Mouse (Mus musculus): ENCODE measurements around the gene Rbl1. TPM values are rescaled to one million over a fixed set of nuclear protein-coding genes. Genes with fewer than 3 reads are reported as not detected.
"Not testable (repeated sequence)": the region's sequence is repeated elsewhere in the genome, so short reads cannot be mapped to it uniquely, and the experiment has no call there.

The Rbl1 gene
- polyA plus RNA-seq, 2 experiments, result 14.4 to 19.8 TPM

GRCm38 (mm10) chr2:157172984-157173383 is 31.4 kb downstream of the Rbl1 start:
- Histone ChIP-seq H3K9me3 (ENCODE audit: control insufficient read depth, low read length) (no peaks in the 10 kb centered on the region), H3K27ac (no peak overlapping the region), H3K4me2 (ENCODE audit: low read depth) (no peak overlapping the region), H3K27me3 (ENCODE audit: control insufficient read depth, insufficient read depth, low read length) (no peaks in the 10 kb centered on the region), H3K4me3 (ENCODE audit: insufficient read depth in 1 of 2, low read depth in 2 of 2, low read length in 2 of 2) (no peak overlapping the region), H3K4me1 (replicated peaks; ENCODE audit: control insufficient read depth in 2 of 2, insufficient read depth in 2 of 2, low read length in 1 of 2) (0 out of 4 replicates have a peak, but pooled peaks cover 0 to 1% of the 10 kb centered on the region in 2 experiments), H3K9ac (replicated peaks) (no peak overlapping the region), H3K36me3 (replicated peaks; ENCODE audit: control insufficient read depth, insufficient read depth, low read depth) (peaks cover 80% of the 10 kb centered on the region)
- ATAC-seq (ENCODE audit: insufficient read depth), result no peak
- 91% methylated on average over 6 of the region's 6 CpGs for WGBS (ENCODE audit: insufficient replicate concordance)
- no peak for DNase-seq (ENCODE audit: low read depth in 3 of 3, low spot score in 3 of 3)
- TF ChIP-seq EP300 (IDR thresholded peaks at IDR 0.05; ENCODE audit: low read depth) (no peak), CTCF (IDR thresholded peaks at IDR 0.05; ENCODE audit: low read depth) (no peak)

DNA sequence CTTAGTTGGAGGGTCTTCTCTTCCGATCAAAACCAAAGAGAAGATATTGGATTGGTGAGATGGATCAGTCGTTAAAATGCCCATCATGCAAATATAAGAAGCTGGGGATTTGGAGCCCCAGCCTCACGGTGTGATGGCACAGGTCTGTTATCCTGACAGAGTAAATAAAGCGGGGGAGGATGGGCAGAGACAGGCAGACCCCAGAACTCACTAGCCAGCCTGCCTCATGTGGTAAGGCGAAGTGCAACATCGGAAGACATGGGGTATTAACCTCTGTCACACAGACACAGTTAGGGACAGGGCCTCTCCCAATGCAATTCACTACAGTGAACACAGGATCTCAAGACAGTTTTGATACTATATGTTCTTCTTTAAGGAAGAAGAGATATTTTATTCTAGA is 33.7 kb downstream of the Rbl1 start:
- ATAC-seq (ENCODE audit: insufficient read depth) (no peak), DNase-seq (ENCODE audit: low read depth in 3 of 3, low spot score in 3 of 3) (no peak)
- peaks cover 79% of the 10 kb centered on the region for H3K36me3 ChIP-seq (replicated peaks; ENCODE audit: control insufficient read depth, insufficient read depth, low read depth)
- 87% methylated on average over 6 of the region's 6 CpGs for WGBS (ENCODE audit: insufficient replicate concordance)
- H3K4me1 ChIP-seq (replicated peaks; ENCODE audit: control insufficient read depth in 2 of 2, insufficient read depth in 2 of 2, low read length in 1 of 2), result no peaks in the 10 kb centered on the region
- no peak overlapping the region for H3K4me2 ChIP-seq (ENCODE audit: low read depth)
- H3K9ac ChIP-seq (replicated peaks), result no peak overlapping the region
- no peaks in the 10 kb centered on the region for H3K27me3 ChIP-seq (ENCODE audit: control insufficient read depth, insufficient read depth, low read length)
- H3K9me3 ChIP-seq (ENCODE audit: control insufficient read depth, low read length), result no peaks in the 10 kb centered on the region
- H3K27ac ChIP-seq, result no peak overlapping the region
- H3K4me3 ChIP-seq (ENCODE audit: insufficient read depth in 1 of 2, low read depth in 2 of 2, low read length in 2 of 2), result no peak overlapping the region
- TF ChIP-seq EP300 (IDR thresholded peaks at IDR 0.05; ENCODE audit: low read depth) (no peak), CTCF (IDR thresholded peaks at IDR 0.05; ENCODE audit: low read depth) (no peak)

DNA sequence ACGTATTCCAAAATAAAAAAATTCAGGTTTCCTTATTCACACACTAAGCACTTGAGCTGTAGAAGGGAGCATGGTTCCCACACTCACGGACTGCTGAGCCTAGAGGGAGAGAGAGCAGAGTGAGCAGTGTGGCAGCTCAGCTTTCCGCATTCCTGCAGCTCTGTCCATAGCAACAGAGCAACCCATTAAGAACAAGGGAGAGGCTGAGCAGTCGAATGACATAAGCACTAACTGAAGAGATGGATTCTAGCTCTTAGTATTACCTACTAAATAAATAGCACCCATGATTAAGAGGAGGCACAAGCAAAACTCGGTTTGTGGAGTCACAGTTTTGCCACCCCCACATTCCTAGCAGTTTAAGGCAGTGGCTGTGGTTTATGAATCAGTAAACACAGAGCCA is 34.2 kb downstream of the Rbl1 start:
- TF ChIP-seq CTCF (IDR thresholded peaks at IDR 0.05; ENCODE audit: low read depth) (no peak), EP300 (IDR thresholded peaks at IDR 0.05; ENCODE audit: low read depth) (no peak)
- Histone ChIP-seq H3K4me3 (ENCODE audit: insufficient read depth in 1 of 2, low read depth in 2 of 2, low read length in 2 of 2) (no peak overlapping the region), H3K4me1 (replicated peaks; ENCODE audit: control insufficient read depth in 2 of 2, insufficient read depth in 2 of 2, low read length in 1 of 2) (no peaks in the 10 kb centered on the region), H3K36me3 (replicated peaks; ENCODE audit: control insufficient read depth, insufficient read depth, low read depth) (peaks cover 77% of the 10 kb centered on the region), H3K9ac (replicated peaks) (no peak overlapping the region), H3K9me3 (ENCODE audit: control insufficient read depth, low read length) (no peaks in the 10 kb centered on the region), H3K27ac (no peak overlapping the region), H3K4me2 (ENCODE audit: low read depth) (no peak overlapping the region), H3K27me3 (ENCODE audit: control insufficient read depth, insufficient read depth, low read length) (no peaks in the 10 kb centered on the region)
- DNase-seq (ENCODE audit: low read depth in 3 of 3, low spot score in 3 of 3), result no peak
- WGBS (ENCODE audit: insufficient replicate concordance), result 78% methylated on average over 5 of the region's 5 CpGs
- no peak for ATAC-seq (ENCODE audit: insufficient read depth)

DNA sequence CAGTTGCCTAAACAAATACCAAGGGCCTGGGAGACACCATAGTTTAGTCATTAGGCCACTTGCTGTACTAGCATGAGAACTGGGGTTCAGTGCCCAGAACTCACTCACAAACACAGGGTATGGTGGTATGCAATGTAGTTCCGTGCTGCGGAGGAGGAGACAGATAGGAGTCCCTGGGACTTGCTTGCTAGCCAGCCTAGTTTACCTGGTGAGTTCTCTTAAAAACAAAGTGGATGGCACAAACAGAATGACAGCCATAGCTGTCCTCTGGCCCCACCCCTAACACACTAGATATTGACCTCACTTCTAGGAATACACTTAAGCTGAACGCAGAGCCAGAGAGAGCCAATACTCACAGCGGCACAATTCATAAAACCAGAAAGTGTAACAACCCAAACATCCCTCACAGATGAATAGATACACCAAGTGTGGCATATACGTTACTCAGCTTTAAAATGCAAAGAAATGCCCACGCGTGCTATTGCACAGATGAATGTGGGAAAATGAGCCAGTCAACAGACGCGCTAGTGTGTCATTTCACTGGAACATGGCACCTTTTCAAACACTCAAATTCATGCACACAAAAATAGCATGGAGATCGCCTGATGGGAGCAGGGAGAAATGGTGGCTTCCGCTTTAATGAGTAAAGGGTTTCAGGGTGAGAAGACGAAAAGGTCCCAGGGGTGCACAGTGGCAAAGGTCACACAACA is 37.8 kb downstream of the Rbl1 start:
- 90% methylated on average over 12 of the region's 12 CpGs for WGBS (ENCODE audit: insufficient replicate concordance)
- Histone ChIP-seq H3K9ac (replicated peaks) (no peak overlapping the region), H3K36me3 (replicated peaks; ENCODE audit: control insufficient read depth, insufficient read depth, low read depth) (peaks cover 72% of the 10 kb centered on the region), H3K27me3 (ENCODE audit: control insufficient read depth, insufficient read depth, low read length) (no peaks in the 10 kb centered on the region), H3K4me3 (ENCODE audit: insufficient read depth in 1 of 2, low read depth in 2 of 2, low read length in 2 of 2) (no peak overlapping the region), H3K4me2 (ENCODE audit: low read depth) (no peak overlapping the region), H3K9me3 (ENCODE audit: control insufficient read depth, low read length) (no peaks in the 10 kb centered on the region), H3K4me1 (replicated peaks; ENCODE audit: control insufficient read depth in 2 of 2, insufficient read depth in 2 of 2, low read length in 1 of 2) (no peaks in the 10 kb centered on the region), H3K27ac (no peak overlapping the region)
- ATAC-seq (ENCODE audit: insufficient read depth), result no peak
- TF ChIP-seq EP300 (IDR thresholded peaks at IDR 0.05; ENCODE audit: low read depth), result no peak
- no peak for TF ChIP-seq CTCF (IDR thresholded peaks at IDR 0.05; ENCODE audit: low read depth)
- no peak for DNase-seq (ENCODE audit: low read depth in 3 of 3, low spot score in 3 of 3)

DNA sequence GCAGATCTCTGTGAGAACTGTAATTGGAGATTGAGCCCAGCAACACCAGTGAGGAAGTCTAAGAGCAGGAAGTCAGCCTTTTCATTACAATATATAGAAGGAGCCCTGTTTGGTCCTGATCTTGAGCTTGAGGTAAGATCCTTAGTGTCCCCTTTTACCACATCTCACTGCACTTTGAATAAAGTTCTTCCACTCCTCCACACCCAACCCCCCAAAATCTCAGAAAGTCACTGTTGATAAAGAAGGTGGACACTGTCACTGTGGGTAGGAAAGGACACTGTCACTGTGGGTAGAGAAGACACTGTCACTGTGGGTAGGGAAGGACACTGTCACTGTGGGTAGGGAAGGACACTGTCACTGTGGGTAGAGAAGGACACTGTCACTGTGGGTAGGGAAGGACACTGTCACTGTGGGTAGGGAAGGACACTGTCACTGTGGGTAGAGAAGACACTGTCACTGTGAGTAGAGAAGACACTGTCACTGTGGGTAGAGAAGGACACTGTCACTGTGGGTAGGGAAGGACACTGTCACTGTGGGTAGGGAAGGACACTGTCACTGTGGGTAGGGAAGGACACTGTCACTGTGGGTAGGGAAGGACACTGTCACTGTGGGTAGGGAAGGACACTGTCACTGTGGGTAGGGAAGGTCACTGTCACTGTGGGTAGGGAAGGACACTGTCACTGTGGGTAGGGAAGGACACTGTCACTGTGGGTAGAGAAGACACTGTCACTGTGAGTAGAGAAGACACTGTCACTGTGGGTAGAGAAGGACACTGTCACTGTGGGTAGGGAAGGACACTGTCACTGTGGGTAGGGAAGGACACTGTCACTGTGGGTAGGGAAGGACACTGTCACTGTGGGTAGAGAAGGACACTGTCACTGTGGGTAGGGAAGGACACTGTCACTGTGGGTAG is 38.8 kb downstream of the Rbl1 start:
- H3K4me3 ChIP-seq (ENCODE audit: insufficient read depth in 1 of 2, low read depth in 2 of 2, low read length in 2 of 2); H3K27me3 ChIP-seq (ENCODE audit: control insufficient read depth, insufficient read depth, low read length); H3K9me3 ChIP-seq (ENCODE audit: control insufficient read depth, low read length); H3K9ac ChIP-seq (replicated peaks); ATAC-seq (ENCODE audit: insufficient read depth); H3K4me2 ChIP-seq (ENCODE audit: low read depth); H3K4me1 ChIP-seq (replicated peaks; ENCODE audit: control insufficient read depth in 2 of 2, insufficient read depth in 2 of 2, low read length in 1 of 2); DNase-seq (ENCODE audit: low read depth in 3 of 3, low spot score in 3 of 3); H3K27ac ChIP-seq: not testable (repeated sequence)
- peaks cover 79% of the 10 kb centered on the region for H3K36me3 ChIP-seq (replicated peaks; ENCODE audit: control insufficient read depth, insufficient read depth, low read depth)

All from liver, embryonic 14.5 days (tissue).